Mouse (Mus musculus) liver, adult 2 months (tissue): ENCODE results near the gene Cartpt.

Experiments
- CTCF ChIP-seq: fragments of 200-500 bp; IDR thresholded peaks from 2 replicates; pipeline ENCODE4 v1.5.1; 2011; ENCODE audit warnings: low read depth, low read length, control low read depth
- POLR2A ChIP-seq: fragments of 200-500 bp; IDR thresholded peaks from 2 replicates; pipeline ENCODE4 v1.6.1; 2011; ENCODE audit warnings: low read length, control low read depth; ENCODE audit not compliant: insufficient read depth; ENCODE audit errors: extremely low read depth

DNA sequence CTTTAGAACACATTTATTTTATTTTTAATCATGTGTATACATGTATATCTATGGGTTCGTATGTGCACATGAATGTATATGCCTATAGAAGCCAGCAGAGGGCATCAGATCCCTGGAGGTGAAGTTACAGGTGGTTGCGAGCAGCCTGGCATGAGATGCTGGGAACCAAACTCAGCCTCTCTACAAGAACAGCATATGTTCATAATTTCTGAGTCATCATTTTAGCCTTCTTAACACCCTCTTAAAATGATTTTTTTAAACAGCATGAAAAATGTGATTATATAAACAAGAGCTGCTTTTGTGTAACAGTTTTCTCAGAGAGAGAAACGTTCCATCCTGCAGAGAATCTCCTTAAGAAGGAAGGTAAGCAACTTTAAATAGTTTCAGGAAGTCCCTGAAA, 40.2 kb downstream of the Cartpt start:
- TF ChIP-seq CTCF (no peak), POLR2A (no peak)
